Mouse (Mus musculus): ENCODE measurements at regions not wholly inside any gene's neighbourhood (a gene's known extent, or its start where the extent isn't known, plus 50 kb on each side); places are given as distances from the start of the nearest gene placed in this dataset.

- TF ChIP-seq CTCF (conservative IDR thresholded peaks at IDR 0.05; ENCODE audit: low read length) (no peak), POU5F1 (IDR thresholded peaks at IDR 0.05; ENCODE audit: borderline replicate concordance, low read length) (no peak)
Measured at GRCm38 (mm10) chr7:71119987-71120386, 231.3 kb downstream of the Gm10295 start.

Measured in E14TG2a.4 (cell line).